Mouse (Mus musculus): Measurements from ENCODE around the gene Gm17018. TPM values are rescaled to one million over a fixed set of nuclear protein-coding genes. Genes with fewer than 3 reads are reported as not detected.

The Gm17018 gene
- 20.1 and 26.1 TPM in 2 replicates for polyA plus RNA-seq (2012; ENCODE audit: insufficient read depth, insufficient read length, missing spikeins)

DNA sequence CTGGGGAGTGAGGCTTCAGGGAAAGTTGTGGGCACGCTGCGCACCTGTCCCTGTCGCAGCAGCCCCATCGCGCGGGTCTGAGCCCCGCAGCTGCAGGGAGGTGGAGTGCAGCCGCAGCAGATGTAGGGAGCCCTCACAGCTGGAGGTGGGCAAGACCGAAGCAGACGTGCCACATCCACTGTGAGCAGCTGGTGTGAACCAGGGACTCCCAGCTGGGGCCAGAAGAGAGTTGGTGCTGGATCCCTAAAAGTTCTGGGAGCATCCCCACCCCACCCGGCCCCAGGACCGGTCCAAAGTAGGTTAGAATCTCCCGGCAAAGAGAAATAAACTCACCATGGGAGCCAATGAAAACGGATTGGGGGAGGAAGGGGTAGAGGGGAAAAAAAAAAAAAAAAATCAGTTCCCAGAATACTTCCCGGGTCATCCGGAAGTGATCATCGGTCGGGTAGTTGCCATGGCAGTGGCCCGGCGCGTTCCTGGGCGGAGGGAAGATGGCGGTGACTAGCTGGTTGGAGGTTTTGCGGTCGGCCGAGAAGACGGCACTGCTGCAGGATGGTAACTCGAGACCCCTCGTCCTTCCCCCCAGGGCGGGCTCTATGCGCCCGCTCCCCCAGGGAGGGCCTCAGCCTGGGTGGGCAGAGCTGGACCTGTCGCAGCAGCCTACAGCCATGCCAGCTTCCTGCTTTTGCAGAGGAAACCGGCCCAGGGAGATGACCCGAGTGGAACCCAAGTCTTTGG is at the start of gene Gm17018, which contains the start of gene Poll:
Gene Gm17018 (plus strand): TSS at position 463 of the 738 bp plus-strand sequence.
Gene Poll (minus strand): TSS at position 379 of the 738 bp plus-strand sequence.
- peaks cover 2% of the 10 kb centered on the region; the same call in 1 of the 2 replicates for H3K4me1 ChIP-seq (ENCODE audit: control insufficient read depth, insufficient read depth, insufficient read length, low read length)
- peak within 1 kb of the TSS; percentile 93 for H3K4me3 ChIP-seq (ENCODE audit: insufficient read depth, low read depth, low read length)
- no peak within 1 kb of the TSS; the same call in 1 of the 2 replicates for H3K27ac ChIP-seq (replicated peaks; ENCODE audit: low read depth, low read length)

DNA sequence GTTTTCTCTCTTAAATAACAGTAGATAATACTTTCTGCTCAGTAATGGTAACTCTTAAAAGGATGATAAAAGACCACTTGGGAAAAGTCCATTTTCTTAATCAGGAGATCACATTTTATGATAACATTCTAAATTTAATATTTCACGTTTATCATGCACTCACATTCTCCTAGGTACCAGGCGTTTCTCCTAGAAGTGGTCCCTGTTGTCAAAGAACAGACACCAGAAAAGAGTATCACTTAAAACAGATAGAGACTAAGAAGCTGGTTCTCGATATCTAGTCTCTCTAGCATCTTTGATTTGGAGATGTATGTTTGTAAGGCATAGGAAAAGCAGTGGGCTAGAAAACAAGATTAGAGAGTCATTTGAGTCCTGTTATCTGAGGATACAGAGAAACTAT is 49.7 kb upstream of the Gm17018 start:
- H3K27ac ChIP-seq (replicated peaks; ENCODE audit: low read depth, low read length), result no peak overlapping the region
- no peak overlapping the region for H3K4me3 ChIP-seq (ENCODE audit: insufficient read depth, low read depth, low read length)
- H3K4me1 ChIP-seq (ENCODE audit: control insufficient read depth, insufficient read depth, insufficient read length, low read length), result no peaks in the 10 kb centered on the region

DNA sequence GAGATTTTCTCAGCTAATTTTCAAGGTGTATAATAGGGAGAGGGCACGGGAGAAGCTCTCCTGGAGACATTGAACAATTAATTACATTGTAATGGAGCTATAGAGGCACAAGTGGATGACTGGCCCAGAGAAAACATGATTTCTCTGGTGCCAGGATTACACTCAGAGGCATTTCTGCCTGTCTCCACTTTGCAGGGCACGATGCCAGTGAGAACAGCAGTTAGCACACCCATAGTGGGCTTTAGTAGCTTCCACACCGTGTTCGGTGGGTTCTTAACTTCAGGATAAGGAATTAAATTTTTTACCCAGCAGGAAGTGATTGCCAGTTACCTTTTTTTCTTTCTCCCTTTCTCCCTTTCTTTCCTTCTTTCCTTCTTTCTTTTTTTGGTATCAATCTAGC is 49.0 kb upstream of the Gm17018 start:
- Histone ChIP-seq H3K4me1 (ENCODE audit: control insufficient read depth, insufficient read depth, insufficient read length, low read length) (no peaks in the 10 kb centered on the region), H3K27ac (replicated peaks; ENCODE audit: low read depth, low read length) (no peak overlapping the region), H3K4me3 (ENCODE audit: insufficient read depth, low read depth, low read length) (no peak overlapping the region)

DNA sequence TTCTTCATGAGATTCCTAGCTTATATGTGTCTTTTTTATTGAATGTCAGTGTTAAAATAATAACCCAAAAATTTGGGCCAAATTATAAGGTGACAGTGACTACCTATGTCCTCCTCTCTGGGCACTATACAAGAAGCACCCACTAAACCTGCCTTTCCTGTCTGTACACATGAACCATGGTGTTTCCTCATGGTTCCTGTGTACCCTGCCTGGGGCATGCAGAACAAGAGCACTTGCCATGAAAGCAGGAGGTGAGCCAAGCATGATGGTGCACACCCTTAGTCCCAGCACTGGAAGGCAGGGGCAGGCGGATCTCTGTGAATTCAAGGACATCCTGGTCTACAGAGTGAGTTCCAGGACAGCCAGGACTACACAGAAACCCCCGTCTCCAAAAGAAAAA is 45.1 kb upstream of the Gm17018 start:
- no peak overlapping the region for H3K4me3 ChIP-seq (ENCODE audit: insufficient read depth, low read depth, low read length)
- no peaks in the 10 kb centered on the region for H3K4me1 ChIP-seq (ENCODE audit: control insufficient read depth, insufficient read depth, insufficient read length, low read length)
- no peak overlapping the region for H3K27ac ChIP-seq (replicated peaks; ENCODE audit: low read depth, low read length)

DNA sequence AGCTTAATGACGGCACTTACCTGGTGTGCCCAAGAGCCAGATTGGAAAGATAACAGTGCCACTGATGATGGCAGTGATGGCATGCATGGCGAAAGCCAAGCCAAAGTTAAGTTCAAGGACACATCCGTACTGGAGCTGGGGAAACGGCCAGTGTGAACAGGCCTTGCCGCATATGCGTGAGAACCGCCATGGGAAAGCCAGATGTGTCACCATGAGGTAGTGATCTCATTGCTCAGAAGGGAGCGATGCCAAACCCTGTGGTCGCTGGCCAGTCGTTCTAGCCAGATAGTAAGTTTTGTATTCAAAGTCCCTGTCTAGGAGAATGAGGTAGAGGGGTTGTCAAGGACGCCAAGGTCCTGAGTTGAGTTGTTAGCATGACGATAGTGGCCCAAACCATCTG is 44.2 kb upstream of the Gm17018 start:
- Histone ChIP-seq H3K4me3 (ENCODE audit: insufficient read depth, low read depth, low read length) (no peak overlapping the region), H3K27ac (replicated peaks; ENCODE audit: low read depth, low read length) (no peak overlapping the region), H3K4me1 (ENCODE audit: control insufficient read depth, insufficient read depth, insufficient read length, low read length) (no peaks in the 10 kb centered on the region)

DNA sequence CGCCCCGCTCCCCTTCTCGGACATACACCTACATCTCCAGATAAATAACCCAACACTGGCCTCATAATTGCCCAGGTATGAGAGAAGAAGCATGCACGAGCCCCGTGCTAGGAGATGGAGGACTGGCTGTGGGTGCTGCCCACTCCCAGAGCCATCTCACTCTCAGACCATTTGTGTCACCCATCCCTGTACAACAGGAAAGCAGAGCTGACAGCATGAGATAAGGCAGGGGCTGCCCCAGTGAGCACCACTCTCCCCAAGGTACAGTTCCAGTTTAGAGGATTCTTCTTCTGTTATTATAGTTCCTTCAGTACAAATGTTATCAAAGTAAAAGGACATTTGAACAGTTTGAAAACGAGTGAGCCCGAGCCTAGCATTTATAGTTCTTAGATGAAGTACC is 33.0 kb upstream of the Gm17018 start:
- no peak overlapping the region for H3K27ac ChIP-seq (replicated peaks; ENCODE audit: low read depth, low read length)

DNA sequence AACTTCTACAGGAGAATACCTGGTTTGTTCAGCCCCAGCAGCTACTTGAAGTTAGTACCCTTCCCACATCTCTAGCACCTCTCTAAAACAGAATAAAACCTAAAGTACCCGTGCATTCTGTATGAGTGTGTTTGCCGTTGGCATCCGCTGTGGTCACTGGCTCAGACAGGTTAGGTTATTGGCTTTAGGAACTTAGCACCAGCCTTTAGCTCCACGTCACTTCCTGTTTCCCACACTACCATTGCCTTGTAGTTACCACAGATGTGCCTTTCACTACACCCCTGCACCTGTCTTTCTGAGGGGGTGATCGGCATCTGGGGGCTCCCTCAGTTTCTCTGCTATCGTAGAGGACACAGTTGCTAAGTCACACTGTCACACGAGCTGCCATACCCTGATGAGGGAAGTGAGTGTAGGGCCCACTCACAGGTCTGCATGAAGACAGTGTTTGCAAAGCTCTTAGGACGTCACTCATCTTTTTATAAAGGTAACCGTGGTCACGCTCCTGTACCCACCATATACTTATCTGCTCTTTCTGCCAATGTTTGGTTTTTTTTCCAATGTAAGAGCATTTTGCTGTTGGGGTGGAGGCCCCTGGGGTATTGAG is 32.4 kb upstream of the Gm17018 start:
- H3K27ac ChIP-seq (replicated peaks; ENCODE audit: low read depth, low read length), result no peak overlapping the region
- H3K4me1 ChIP-seq (ENCODE audit: control insufficient read depth, insufficient read depth, insufficient read length, low read length), result no peaks in the 10 kb centered on the region
- H3K4me3 ChIP-seq (ENCODE audit: insufficient read depth, low read depth, low read length), result no peak overlapping the region

More for the DNA sequence above, 33.0 kb upstream of the Gm17018 start:
- no peaks in the 10 kb centered on the region for H3K4me1 ChIP-seq (ENCODE audit: control insufficient read depth, insufficient read depth, insufficient read length, low read length)
- no peak overlapping the region for H3K4me3 ChIP-seq (ENCODE audit: insufficient read depth, low read depth, low read length)

DNA sequence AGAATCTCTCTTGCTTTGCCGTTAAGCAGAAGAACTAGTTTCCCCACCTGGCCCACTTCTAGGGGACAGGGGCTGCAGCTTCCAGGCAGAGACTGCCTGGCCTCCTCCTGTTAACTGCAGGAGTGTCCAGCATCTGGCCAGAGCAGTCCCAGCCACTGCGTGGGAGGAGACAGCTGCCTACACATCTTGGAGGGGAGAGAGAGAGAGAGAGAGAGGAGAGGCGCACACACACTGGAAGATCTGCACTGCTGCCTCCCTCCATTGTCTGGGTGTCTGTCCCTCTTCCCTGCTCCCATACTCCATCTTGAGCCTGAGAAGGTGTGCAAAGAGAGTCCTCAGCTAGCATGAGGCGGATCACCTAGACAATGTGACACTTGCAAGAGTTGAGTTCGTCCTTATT is 31.1 kb upstream of the Gm17018 start:
- H3K4me3 ChIP-seq (ENCODE audit: insufficient read depth, low read depth, low read length), result no peak overlapping the region
- H3K4me1 ChIP-seq (ENCODE audit: control insufficient read depth, insufficient read depth, insufficient read length, low read length), result no peaks in the 10 kb centered on the region
- H3K27ac ChIP-seq (replicated peaks; ENCODE audit: low read depth, low read length), result no peak overlapping the region

DNA sequence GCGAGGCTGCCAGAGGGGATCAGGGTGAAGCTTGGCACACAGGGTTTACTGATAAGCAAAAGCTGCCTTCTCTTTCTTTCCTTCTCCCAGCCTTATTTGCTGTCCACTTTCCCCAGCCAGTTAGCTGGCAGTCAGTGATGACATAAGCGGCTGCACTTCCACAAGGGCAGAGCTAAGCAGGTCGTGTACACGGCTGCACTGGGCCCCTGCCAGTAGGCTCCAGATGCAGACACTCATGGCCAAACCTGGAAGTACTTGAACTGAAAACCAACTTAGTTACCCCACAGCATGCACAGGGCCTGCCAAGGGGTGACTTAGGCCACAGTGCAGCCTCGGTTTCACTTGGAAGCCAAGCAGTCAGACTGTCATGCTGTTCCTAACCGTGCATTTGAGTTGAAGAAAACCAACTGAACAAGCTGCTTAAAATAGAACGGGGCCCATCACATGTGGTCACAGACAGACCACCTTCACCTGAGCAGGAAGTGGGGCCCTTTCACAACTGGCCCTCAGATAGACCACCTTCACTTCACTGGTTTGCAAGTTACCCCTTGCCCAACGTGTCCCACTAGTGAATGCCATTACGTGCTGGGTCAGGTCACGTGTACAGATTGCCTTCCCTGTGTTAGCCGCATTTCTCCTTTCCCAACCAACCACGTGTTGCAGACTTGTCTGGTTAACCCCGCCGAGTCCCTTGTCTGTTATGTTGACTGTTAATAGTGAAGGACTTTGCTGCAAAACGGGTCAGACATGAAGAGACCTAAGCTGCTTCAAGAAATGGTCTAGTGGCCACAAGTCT is 30.0 kb upstream of the Gm17018 start:
- Histone ChIP-seq H3K4me3 (ENCODE audit: insufficient read depth, low read depth, low read length) (no peak overlapping the region), H3K27ac (replicated peaks; ENCODE audit: low read depth, low read length) (no peak overlapping the region), H3K4me1 (ENCODE audit: control insufficient read depth, insufficient read depth, insufficient read length, low read length) (no peaks in the 10 kb centered on the region)

DNA sequence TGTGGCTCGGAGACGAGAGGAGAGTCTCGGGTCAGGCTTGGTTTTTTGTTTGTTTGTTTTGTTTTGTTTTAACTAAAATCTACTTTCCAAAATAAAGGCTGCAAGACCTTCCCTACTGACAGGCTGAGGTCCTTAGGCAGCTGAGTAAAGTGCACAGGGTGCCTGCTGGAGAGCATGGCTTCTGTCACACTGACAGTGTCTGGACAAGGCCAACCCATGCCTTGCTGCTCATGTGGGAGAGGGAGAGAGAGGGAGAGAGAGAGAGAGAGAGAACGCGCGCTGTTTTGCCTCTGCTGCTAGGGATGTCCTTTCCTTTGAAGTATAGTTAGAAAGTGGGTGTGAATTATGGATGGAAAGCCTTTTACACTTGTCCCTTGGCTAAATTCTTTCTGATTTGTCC is 28.9 kb upstream of the Gm17018 start:
- Histone ChIP-seq H3K27ac (replicated peaks; ENCODE audit: low read depth, low read length) (no peak overlapping the region), H3K4me3 (ENCODE audit: insufficient read depth, low read depth, low read length) (no peak overlapping the region), H3K4me1 (ENCODE audit: control insufficient read depth, insufficient read depth, insufficient read length, low read length) (no peaks in the 10 kb centered on the region)

DNA sequence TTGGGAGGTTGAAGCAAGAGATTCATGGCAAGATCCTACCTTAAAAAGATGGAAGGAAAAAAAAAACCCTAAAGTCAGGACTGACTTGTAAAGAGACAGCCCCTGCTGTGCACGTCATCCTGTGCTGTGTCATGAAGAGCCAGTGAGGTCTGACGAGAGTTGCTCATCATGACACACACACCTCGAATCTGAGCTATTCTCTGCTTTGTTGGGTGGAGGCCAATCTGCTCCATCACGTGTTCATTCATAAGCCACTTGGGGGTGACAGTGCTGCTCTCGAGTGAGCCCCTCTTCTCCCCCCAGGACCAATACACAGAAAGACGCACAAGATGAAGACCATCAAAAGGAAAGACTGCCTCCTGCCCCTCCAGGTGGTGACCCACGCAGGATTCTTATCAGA is 26.8 kb upstream of the Gm17018 start:
- no peaks in the 10 kb centered on the region for H3K4me1 ChIP-seq (ENCODE audit: control insufficient read depth, insufficient read depth, insufficient read length, low read length)
- no peak overlapping the region for H3K4me3 ChIP-seq (ENCODE audit: insufficient read depth, low read depth, low read length)
- H3K27ac ChIP-seq (replicated peaks; ENCODE audit: low read depth, low read length), result no peak overlapping the region

DNA sequence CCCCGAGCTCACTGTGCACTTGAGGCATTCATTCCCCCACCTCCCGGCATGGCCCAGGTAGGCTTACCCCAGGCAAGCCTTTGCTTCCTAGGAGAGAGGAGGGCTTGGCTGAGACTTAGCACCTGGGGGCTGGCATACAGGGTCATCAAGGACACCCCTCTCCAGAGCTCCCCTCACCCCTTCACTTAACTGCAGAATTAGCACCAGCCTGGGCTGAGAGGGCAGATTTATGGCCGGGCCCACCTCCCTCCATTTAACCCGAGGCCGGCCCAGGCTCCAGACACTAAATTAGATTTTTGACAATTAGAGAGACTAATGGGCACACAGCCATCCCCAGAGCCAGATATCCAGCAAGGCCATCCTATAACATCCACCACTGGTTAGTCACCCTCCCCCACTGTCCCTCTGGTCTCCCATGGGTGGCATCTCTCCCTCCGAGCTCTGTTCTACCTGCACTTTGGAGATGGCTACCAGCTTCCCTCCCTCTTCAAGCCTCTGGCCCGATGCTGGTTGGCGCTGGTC is 25.1 kb upstream of the Gm17018 start:
- Histone ChIP-seq H3K27ac (replicated peaks; ENCODE audit: low read depth, low read length) (no peak overlapping the region), H3K4me3 (ENCODE audit: insufficient read depth, low read depth, low read length) (no peak overlapping the region), H3K4me1 (ENCODE audit: control insufficient read depth, insufficient read depth, insufficient read length, low read length) (no peaks in the 10 kb centered on the region)

DNA sequence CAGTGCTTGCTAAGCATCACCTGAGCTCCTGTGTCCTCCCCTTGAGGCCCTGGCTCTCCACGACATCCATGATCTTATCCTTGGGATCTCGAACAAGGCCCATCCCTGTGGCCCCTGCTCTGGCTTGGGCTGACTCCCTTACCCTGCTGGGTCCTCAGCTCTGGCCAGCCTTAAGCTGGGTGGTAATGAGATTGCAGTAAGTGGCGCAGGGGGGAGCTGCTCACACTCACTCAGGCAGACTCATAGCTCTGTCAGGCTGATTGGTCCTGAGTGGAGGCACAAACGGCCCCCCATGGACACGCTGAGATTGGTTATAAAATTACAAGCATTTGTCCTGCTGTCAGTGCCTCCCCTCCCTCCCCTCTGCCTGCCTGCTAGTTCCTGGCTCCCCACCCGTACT is 24.5 kb upstream of the Gm17018 start:
- no peaks in the 10 kb centered on the region for H3K4me1 ChIP-seq (ENCODE audit: control insufficient read depth, insufficient read depth, insufficient read length, low read length)
- H3K27ac ChIP-seq (replicated peaks; ENCODE audit: low read depth, low read length), result no peak overlapping the region
- H3K4me3 ChIP-seq (ENCODE audit: insufficient read depth, low read depth, low read length), result no peak overlapping the region

DNA sequence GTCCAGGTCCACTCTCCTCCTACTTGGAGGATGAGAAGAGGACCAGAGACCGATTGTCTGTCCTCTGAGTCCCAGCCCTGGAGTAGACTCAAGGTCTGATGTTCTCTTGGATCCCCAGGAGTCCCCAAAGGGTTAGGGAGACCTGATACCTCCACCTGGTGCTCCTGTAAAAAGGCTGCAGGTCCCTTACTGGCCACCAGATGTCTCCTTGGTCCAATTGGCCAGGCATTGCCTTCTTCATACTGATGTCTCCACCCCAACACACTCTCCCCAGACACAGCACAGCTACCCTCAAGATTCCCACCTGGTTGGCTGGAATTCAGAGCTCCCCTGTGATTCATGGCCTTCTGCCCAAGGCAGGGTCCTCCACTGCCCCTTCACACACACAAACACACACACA is 22.9 kb upstream of the Gm17018 start:
- Histone ChIP-seq H3K4me1 (ENCODE audit: control insufficient read depth, insufficient read depth, insufficient read length, low read length) (no peaks in the 10 kb centered on the region), H3K4me3 (ENCODE audit: insufficient read depth, low read depth, low read length) (no peak overlapping the region), H3K27ac (replicated peaks; ENCODE audit: low read depth, low read length) (no peak overlapping the region)

DNA sequence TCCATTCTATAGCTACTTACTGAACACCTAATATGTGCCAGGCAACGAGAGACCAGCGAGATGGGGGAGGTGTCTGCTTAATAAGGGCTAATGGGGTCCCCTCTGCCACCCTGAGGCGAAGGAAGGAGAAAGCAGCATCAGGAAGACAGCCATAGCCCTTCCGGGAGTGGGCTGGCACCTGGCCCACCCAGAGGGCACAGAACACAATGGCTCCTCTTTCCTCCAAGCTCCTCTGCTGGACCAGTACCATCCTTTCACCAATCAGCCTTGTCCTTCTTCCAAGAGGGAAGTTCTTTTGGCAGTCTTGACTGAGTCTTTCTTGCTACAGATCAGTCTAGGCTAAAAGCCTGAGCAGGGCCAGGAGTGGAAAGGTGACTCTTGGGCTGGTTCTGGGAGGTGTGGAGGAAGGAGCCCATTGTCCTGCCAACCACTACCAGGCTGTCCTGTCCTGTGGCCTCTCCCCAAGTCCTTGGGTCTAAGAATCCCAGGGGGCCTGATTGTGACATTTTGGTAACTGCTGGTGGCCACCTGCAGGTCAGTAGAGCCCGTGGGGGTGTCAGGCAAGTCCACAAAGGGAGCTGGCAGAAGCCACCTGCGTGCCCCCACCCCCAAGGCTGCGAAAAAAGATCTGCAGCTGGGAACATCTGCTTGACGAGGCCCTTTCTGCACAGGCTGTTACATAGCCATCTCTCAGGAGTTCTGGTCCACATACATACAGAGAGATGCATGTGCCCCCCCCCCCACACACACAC is 19.6 kb upstream of the Gm17018 start:
- Histone ChIP-seq H3K27ac (replicated peaks; ENCODE audit: low read depth, low read length) (no peak overlapping the region), H3K4me1 (ENCODE audit: control insufficient read depth, insufficient read depth, insufficient read length, low read length) (no peaks in the 10 kb centered on the region), H3K4me3 (ENCODE audit: insufficient read depth, low read depth, low read length) (no peak overlapping the region)
